Mouse (Mus musculus) cerebellum, adult (tissue): Measurements from ENCODE around the gene Wfdc6b.
"Not testable (repeated sequence)": the region's sequence is repeated elsewhere in the genome, so short reads cannot be mapped to it uniquely, and the experiment has no call there.

Source experiments
- ATAC-seq: cut with Nextera tagmentation; 2 replicates; pipeline ENCODE4 v1.9.2; 2017; ENCODE audit warnings: mild to moderate bottlenecking, moderate library complexity, mixed read lengths; ENCODE audit not compliant: insufficient number of reproducible peaks, low FRiP score, low TSS enrichment

Wfdc6b gene

GRCm38 (mm10) chr2:164613471-164613870, at the start of gene Wfdc6b, which contains the start of gene Wfdc8:
TSS of gene Wfdc6b (plus strand) at chr2:164613522.
TSS of gene Wfdc8 (minus strand) at chr2:164613626.
- not testable (repeated sequence) for ATAC-seq

- no peak for ATAC-seq
Measured at GRCm38 (mm10) chr2:164564346-164564745, 49.0 kb upstream of the Wfdc6b start.

GRCm38 (mm10) chr2:164566997-164567396, 46.3 kb upstream of the Wfdc6b start:
- no peak for ATAC-seq

GRCm38 (mm10) chr2:164567460-164567859, 45.9 kb upstream of the Wfdc6b start:
- ATAC-seq: no peak

- ATAC-seq: not testable (repeated sequence)
Measured at GRCm38 (mm10) chr2:164573359-164573758, 40.0 kb upstream of the Wfdc6b start, which contains the start of gene Spint3. TSS of gene Spint3 (minus strand) at chr2:164573459.

GRCm38 (mm10) chr2:164585025-164585725, 28.1 kb upstream of the Wfdc6b start, which contains the start of gene Wfdc6a:
TSS of gene Wfdc6a (minus strand) at chr2:164585447.
- ATAC-seq: not testable (repeated sequence)

GRCm38 (mm10) chr2:164592014-164592413, 21.3 kb upstream of the Wfdc6b start:
- ATAC-seq: no peak

GRCm38 (mm10) chr2:164593494-164593893, 19.8 kb upstream of the Wfdc6b start, which contains the start of gene Eppin:
TSS of gene Eppin (minus strand) at chr2:164593594.
- no peak for ATAC-seq

- no peak for ATAC-seq
Measured at GRCm38 (mm10) chr2:164600179-164600578, 13.1 kb upstream of the Wfdc6b start.

GRCm38 (mm10) chr2:164603482-164603881, 9.8 kb upstream of the Wfdc6b start:
- ATAC-seq: no peak

- no peak for ATAC-seq
Measured at GRCm38 (mm10) chr2:164604411-164604810, 8.9 kb upstream of the Wfdc6b start.

GRCm38 (mm10) chr2:164608781-164609180, 4.5 kb upstream of the Wfdc6b start:
- no peak for ATAC-seq

GRCm38 (mm10) chr2:164615386-164615785, 2.1 kb downstream of the Wfdc6b start:
- no peak for ATAC-seq

GRCm38 (mm10) chr2:164619050-164619449, 5.7 kb downstream of the Wfdc6b start:
- no peak for ATAC-seq

- ATAC-seq: no peak
Measured at GRCm38 (mm10) chr2:164621775-164622174, 8.5 kb downstream of the Wfdc6b start.

- no peak for ATAC-seq
Measured at GRCm38 (mm10) chr2:164635266-164635665, 21.9 kb downstream of the Wfdc6b start.

- no peak for ATAC-seq
Measured at GRCm38 (mm10) chr2:164638696-164639095, 25.4 kb downstream of the Wfdc6b start, which contains the start of gene Wfdc16. TSS of gene Wfdc16 (minus strand) at chr2:164638796.

GRCm38 (mm10) chr2:164641129-164641528, 27.8 kb downstream of the Wfdc6b start:
- ATAC-seq: no peak

- ATAC-seq: no peak
Measured at GRCm38 (mm10) chr2:164641881-164642673, 28.8 kb downstream of the Wfdc6b start.

GRCm38 (mm10) chr2:164655858-164656257, 42.5 kb downstream of the Wfdc6b start, which contains the start of gene Wfdc10:
TSS of gene Wfdc10 (plus strand) at chr2:164656046.
- no peak for ATAC-seq

GRCm38 (mm10) chr2:164656483-164656882, 43.2 kb downstream of the Wfdc6b start, which contains the start of gene Wfdc9:
TSS of gene Wfdc9 (minus strand) at chr2:164656583.
- no peak for ATAC-seq
